Mouse (Mus musculus): ENCODE measurements around the gene Stoml1. TPM values are rescaled to one million over a fixed set of nuclear protein-coding genes. Genes with fewer than 3 reads are reported as not detected.

Stoml1 gene
- total and polyA plus RNA-seq, 3 experiments = 35.4 to 40.7 (median 35.4) TPM

- no peak for TF ChIP-seq GABPA (IDR thresholded peaks at IDR 0.05; ENCODE audit: insufficient replicate concordance, low read depth, low read length)
- no peak for TF ChIP-seq RAD21 (IDR thresholded peaks at IDR 0.05; ENCODE audit: low read depth, low read length)
- TF ChIP-seq MEF2A (IDR thresholded peaks at IDR 0.05; ENCODE audit: borderline replicate concordance, low read depth, low read length) = no peak
- TF ChIP-seq USF2 (conservative IDR thresholded peaks at IDR 0.05; ENCODE audit: low read depth, low read length) = no peak
- TF ChIP-seq HCFC1 (IDR thresholded peaks at IDR 0.05; ENCODE audit: low read depth, low read length) = no peak
- no peak for TF ChIP-seq PAX5 (IDR thresholded peaks at IDR 0.05; ENCODE audit: low read length)
- TF ChIP-seq NELFE (IDR thresholded peaks at IDR 0.05; ENCODE audit: low read depth, low read length) = no peak
- no peak for TF ChIP-seq TCF12 (IDR thresholded peaks at IDR 0.05; ENCODE audit: low read depth, low read length)
- no peak for TF ChIP-seq MAFK (IDR thresholded peaks at IDR 0.05; ENCODE audit: insufficient replicate concordance, low read length)
- no peak for TF ChIP-seq SMC3 (IDR thresholded peaks at IDR 0.05; ENCODE audit: low read depth, low read length)
- TF ChIP-seq SIN3A (IDR thresholded peaks at IDR 0.05; ENCODE audit: low read length) = no peak
- no peak for TF ChIP-seq KAT2A (IDR thresholded peaks at IDR 0.05; ENCODE audit: insufficient replicate concordance, low read length)
- no peak overlapping the region for H3K9ac ChIP-seq (ENCODE audit: insufficient read depth, low read depth)
- H3K36me3 ChIP-seq (replicated peaks in 1 of 2; ENCODE audit: control insufficient read depth in 1 of 2, insufficient read depth in 1 of 2, low read length in 1 of 2) = peaks cover 79 to 96% of the 10 kb centered on the region in 2 experiments
- H3K27ac ChIP-seq (ENCODE audit: insufficient read depth, low read depth) = no peak overlapping the region
- no peaks in the 10 kb centered on the region for H3K9me3 ChIP-seq (replicated peaks; ENCODE audit: low read length)
- in situ Hi-C loops (cut with MboI; ENCODE audit: low pct_ligation_motif_present, low pct_unique_long_range_greater_than_20kb, low sequenced_read_pairs) = no loop called here
- dilution Hi-C loops (cut with MboI; ENCODE audit: extremely low pct_ligation_motif_present, extremely low pct_unique_long_range_greater_than_20kb, low sequenced_read_pairs) = no loop called here
- no peak for DNase-seq (ENCODE audit: extremely low read depth)
- H3K27me3 ChIP-seq (replicated peaks) = no peaks in the 10 kb centered on the region
- no peak overlapping the region for H3K4me2 ChIP-seq (ENCODE audit: insufficient read depth, low read depth, poor library complexity, severe bottlenecking)
- no peaks in the 10 kb centered on the region for H3K79me2 ChIP-seq (replicated peaks; ENCODE audit: control insufficient read depth, extremely low read depth, insufficient read depth, poor library complexity, severe bottlenecking)
- no peak overlapping the region for H3K4me3 ChIP-seq (replicated peaks in 1 of 3; ENCODE audit: low read depth in 2 of 3, low read length in 2 of 3, poor library complexity in 1 of 3)
- H3K4me1 ChIP-seq (ENCODE audit: control insufficient read depth in 1 of 2, insufficient read depth in 2 of 2) = peaks cover 0 to 34% of the 10 kb centered on the region in 2 experiments; a peak in 2 of 4 replicates
Measured at GRCm38 (mm10) chr9:58228777-58229466, 24.0 kb upstream of the Stoml1 start.

- in situ Hi-C loops (cut with MboI; ENCODE audit: low pct_ligation_motif_present, low pct_unique_long_range_greater_than_20kb, low sequenced_read_pairs) = no loop called here
- no peak overlapping the region for H3K9ac ChIP-seq (ENCODE audit: insufficient read depth, low read depth)
- DNase-seq (ENCODE audit: extremely low read depth) = no peak
- no peak overlapping the region for H3K4me3 ChIP-seq (replicated peaks in 1 of 3; ENCODE audit: low read depth in 2 of 3, low read length in 2 of 3, poor library complexity in 1 of 3)
- peaks cover 0 to 21% of the 10 kb centered on the region in 2 experiments; a peak in 2 of 4 replicates for H3K4me1 ChIP-seq (ENCODE audit: control insufficient read depth in 1 of 2, insufficient read depth in 2 of 2)
- H3K9me3 ChIP-seq (replicated peaks; ENCODE audit: low read length) = no peaks in the 10 kb centered on the region
- no peak overlapping the region for H3K27ac ChIP-seq (ENCODE audit: insufficient read depth, low read depth)
- peaks cover 68 to 82% of the 10 kb centered on the region in 2 experiments for H3K36me3 ChIP-seq (replicated peaks in 1 of 2; ENCODE audit: control insufficient read depth in 1 of 2, insufficient read depth in 1 of 2, low read length in 1 of 2)
- no peak overlapping the region for H3K4me2 ChIP-seq (ENCODE audit: insufficient read depth, low read depth, poor library complexity, severe bottlenecking)
- dilution Hi-C loops (cut with MboI; ENCODE audit: extremely low pct_ligation_motif_present, extremely low pct_unique_long_range_greater_than_20kb, low sequenced_read_pairs) = no loop called here
- TF ChIP-seq TCF12 (IDR thresholded peaks at IDR 0.05; ENCODE audit: low read depth, low read length) (no peak), EP300 (IDR thresholded peaks at IDR 0.05; ENCODE audit: low read length) (no peak), HCFC1 (IDR thresholded peaks at IDR 0.05; ENCODE audit: low read depth, low read length) (no peak), MAX (IDR thresholded peaks at IDR 0.05; ENCODE audit: low read length) (no peak), MEF2A (IDR thresholded peaks at IDR 0.05; ENCODE audit: borderline replicate concordance, low read depth, low read length) (no peak), CTCF (conservative IDR thresholded peaks at IDR 0.05 in 1 of 2, IDR thresholded peaks at IDR 0.05 in 1 of 2; ENCODE audit: low read depth in 2 of 2, low read length in 2 of 2) (no peak), JUN (IDR thresholded peaks at IDR 0.05; ENCODE audit: insufficient read depth, low read depth, low read length) (no peak)
- H3K79me2 ChIP-seq (replicated peaks; ENCODE audit: control insufficient read depth, extremely low read depth, insufficient read depth, poor library complexity, severe bottlenecking) = no peaks in the 10 kb centered on the region
- H3K27me3 ChIP-seq (replicated peaks) = no peaks in the 10 kb centered on the region
Measured at GRCm38 (mm10) chr9:58231746-58232145, 21.2 kb upstream of the Stoml1 start.
